Mouse (Mus musculus) small intestine, adult 2 months (tissue): ENCODE results near the gene Fzd9. TPM values are rescaled to one million over a fixed set of nuclear protein-coding genes. Genes with fewer than 3 reads are reported as not detected.

Source experiments
- H3K27ac ChIP-seq: fragments of 200-500 bp; 2 replicates; pipeline ENCODE4 v1.5.1; 2012; ENCODE audit warnings: low read depth, low read length, control low read depth, inconsistent platforms; ENCODE audit not compliant: insufficient read depth
- H3K27me3 ChIP-seq: fragments of 200-500 bp; 2 replicates; pipeline ENCODE4 v1.6.1; 2012; ENCODE audit warnings: mild to moderate bottlenecking, moderate library complexity, low read length, inconsistent platforms; ENCODE audit not compliant: control insufficient read depth, insufficient read depth
- H3K36me3 ChIP-seq: fragments of 200-500 bp; 2 replicates; pipeline ENCODE4 v1.6.1; 2012; ENCODE audit warnings: mild to moderate bottlenecking, low read length, control low read depth, inconsistent platforms; ENCODE audit not compliant: control insufficient read depth, insufficient read depth
- H3K4me1 ChIP-seq: fragments of 200-500 bp; 2 replicates; pipeline ENCODE4 v1.6.1; 2012; ENCODE audit warnings: low read length, inconsistent platforms, mixed read lengths; ENCODE audit not compliant: control insufficient read depth, insufficient read depth, insufficient read length
- H3K4me3 ChIP-seq: fragments of 200-500 bp; 2 replicates; pipeline ENCODE4 v1.5.1; 2012; ENCODE audit warnings: low read depth, mild to moderate bottlenecking, control low read depth, inconsistent platforms, low read length, moderate library complexity
- CTCF ChIP-seq: fragments of 200-500 bp; IDR thresholded peaks from 2 replicates; pipeline ENCODE4 v1.5.1; 2012; ENCODE audit warnings: low read depth, mild to moderate bottlenecking, control low read depth, inconsistent platforms, low read length, moderate library complexity, mixed read lengths; ENCODE audit not compliant: insufficient replicate concordance, insufficient read length; ENCODE audit errors: extremely low read depth
- POLR2A ChIP-seq: fragments of 200-500 bp; IDR thresholded peaks from 2 replicates; pipeline ENCODE4 v1.6.1; 2012; ENCODE audit warnings: low read depth, mild to moderate bottlenecking, control low read depth, inconsistent platforms, low read length, moderate library complexity
- WGBS: fragments of 180-500 bp; shearing (Covaris S2); methylation state at CpG from one replicate; pipeline ENCODE4 v1.1.7; 2018; 5-methylcytosine and 5-hydroxymethylcytosine counted together
- polyA plus RNA-seq: library from polyadenylated mRNA; depleted of rRNA; stranded (reverse); fragments of >200 nt; gene quantifications from 2 replicates; pipeline ENCODE4 v1.2.3, GENCODE M21; 2012

Gene Fzd9
- polyA plus RNA-seq, 1 experiment = 8.7 TPM

DNA sequence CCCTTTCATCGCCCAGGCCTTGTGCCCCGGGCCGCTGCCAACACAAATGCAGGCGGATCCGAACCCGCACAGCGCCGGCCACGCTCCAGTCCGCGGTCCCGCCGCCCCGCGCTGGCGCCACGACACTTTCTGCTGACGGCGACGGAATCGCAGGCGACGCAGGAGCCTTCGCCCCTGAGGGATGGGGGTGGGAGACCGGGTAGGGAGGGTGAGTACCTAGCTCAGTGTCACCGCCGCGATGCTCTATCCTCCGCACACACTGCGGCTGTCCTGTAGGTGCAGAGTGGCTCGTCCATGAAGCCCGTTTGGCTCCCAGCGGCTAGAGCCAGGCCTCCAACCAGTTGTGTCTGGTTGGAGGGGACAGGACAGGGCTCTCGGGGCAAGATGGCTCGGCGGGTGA, 25.6 kb upstream of the Fzd9 start:
- Histone ChIP-seq H3K27me3 (no peaks in the 10 kb centered on the region), H3K4me1 (0 out of 2 replicates have a peak, but pooled peaks cover 7% of the 10 kb centered on the region), H3K27ac (no peak overlapping the region), H3K36me3 (no peaks in the 10 kb centered on the region), H3K4me3 (peak overlapping the region; percentile 17)
- TF ChIP-seq POLR2A (no peak), CTCF (no peak)
- 14% methylated on average over 36 of the region's 36 CpGs for WGBS

DNA sequence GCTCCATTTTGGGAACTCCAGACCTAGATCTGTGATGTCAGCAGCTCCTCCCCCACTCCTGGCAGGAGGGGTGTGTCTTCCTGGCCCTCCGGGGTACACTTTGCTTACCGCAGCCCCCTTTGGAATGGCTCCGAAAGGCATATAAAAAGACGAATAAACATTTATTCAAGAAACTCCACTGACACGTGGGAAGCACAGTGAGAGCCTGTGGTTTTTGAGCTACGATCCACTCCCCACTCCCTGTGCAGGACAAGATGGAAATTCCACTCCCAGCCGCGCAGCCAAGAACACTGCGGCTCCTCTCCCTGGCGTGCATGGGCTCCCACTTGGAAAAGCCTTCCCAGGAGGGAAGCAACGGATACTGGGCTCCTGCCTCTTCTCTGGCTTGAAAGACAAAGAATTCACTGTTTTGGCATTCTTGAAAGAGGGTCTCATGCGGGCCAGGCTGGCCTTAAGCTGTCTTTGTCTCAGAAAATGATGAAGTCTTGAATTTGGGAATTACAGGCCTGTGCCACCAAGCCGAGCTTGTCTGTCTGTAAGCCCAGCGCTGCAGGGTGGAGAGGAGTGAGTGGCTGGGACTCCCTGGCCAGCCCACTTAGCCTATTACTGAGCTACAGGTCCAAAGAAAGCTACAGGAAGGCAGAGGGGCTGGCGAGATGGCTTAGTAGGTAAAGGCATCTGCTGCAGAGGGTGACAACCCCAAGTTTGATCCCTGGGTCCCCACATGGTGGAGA, 23.8 kb upstream of the Fzd9 start:
- Histone ChIP-seq H3K4me3 (no peak overlapping the region), H3K27ac (no peak overlapping the region)
- 64% methylated on average over 15 of the region's 15 CpGs for WGBS

DNA sequence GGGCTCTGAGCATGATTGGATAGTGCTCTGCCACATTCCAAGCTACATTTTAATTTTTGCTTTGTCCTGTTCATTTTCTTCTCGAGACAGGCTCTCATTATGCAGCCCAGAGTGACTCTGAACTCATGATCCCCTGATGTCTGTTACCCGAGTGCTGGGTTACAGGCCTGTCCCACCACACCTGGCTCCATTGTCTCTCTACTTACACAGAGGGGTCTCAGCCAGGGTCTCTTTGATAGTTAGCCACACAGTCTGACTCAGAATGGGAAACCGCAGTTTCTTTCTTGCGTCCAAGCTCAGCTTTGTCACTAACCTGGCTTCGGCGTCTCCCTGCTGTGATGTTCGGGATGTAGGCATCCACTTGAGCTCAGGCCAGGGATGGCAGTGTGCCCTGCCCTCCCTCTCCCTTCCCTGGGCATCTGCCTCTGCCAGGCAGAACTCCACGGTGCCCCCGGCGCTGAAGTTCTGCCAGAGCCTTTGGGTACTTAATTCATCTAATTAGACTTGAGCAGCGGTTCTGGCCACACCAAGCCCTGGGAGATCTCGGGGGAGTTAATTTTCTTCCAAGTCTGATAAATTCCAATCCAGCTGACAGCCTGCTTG, 20.6 kb upstream of the Fzd9 start:
- H3K4me1 ChIP-seq = 0 out of 2 replicates have a peak, but pooled peaks cover 3% of the 10 kb centered on the region
- no peaks in the 10 kb centered on the region for H3K36me3 ChIP-seq
- WGBS = 74% methylated on average over 12 of the region's 12 CpGs
- no peaks in the 10 kb centered on the region for H3K27me3 ChIP-seq
- no peak overlapping the region for H3K4me3 ChIP-seq
- H3K27ac ChIP-seq = no peak overlapping the region
- TF ChIP-seq POLR2A (no peak), CTCF (no peak)

More for the DNA sequence above, 23.8 kb upstream of the Fzd9 start:
- H3K27me3 ChIP-seq = no peaks in the 10 kb centered on the region
- H3K4me1 ChIP-seq = 0 out of 2 replicates have a peak, but pooled peaks cover 7% of the 10 kb centered on the region
- H3K36me3 ChIP-seq = no peaks in the 10 kb centered on the region
- no peak for TF ChIP-seq CTCF
- no peak for TF ChIP-seq POLR2A

DNA sequence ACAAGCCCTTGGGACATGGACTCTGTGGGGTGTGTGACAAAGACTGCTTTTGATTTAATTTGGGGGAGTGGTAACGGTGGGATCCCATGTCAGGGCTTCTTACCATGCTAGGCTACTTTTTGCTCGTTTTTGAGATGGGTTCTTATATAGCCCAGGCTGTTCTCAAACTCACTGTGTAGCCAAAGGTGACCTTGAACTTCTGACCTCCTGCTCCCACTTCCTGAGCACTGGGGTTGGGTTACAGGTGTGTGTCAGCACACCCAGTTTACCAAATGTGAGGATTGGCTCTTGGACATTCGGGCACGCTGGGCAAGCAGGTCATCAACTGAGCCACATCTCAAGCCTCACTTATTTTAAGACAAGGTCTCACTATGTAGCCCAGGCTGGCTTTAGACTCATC, 19.3 kb upstream of the Fzd9 start:
- 76% methylated on average over 4 of the region's 4 CpGs for WGBS
- TF ChIP-seq POLR2A (no peak), CTCF (no peak)

DNA sequence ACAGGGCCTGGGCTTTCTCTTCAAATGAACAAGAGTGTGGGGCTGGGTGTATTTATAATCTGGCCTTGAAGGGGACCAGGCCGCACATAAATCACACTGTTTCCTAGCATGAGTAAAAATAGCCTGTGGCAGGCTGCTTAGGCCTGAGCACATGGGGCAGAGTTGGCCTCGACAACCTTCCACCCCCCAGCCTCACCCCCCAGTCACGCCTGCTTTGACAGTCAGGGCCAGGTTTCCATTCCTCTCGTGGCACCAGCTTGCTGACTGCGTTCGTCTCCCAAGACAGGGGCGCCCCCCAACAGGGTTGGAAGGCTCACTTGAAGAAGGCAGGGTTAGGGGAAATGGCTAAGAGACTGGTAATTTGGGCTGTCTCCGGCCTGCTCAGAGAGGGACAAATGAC, 18.4 kb upstream of the Fzd9 start:
- TF ChIP-seq POLR2A = no peak
- TF ChIP-seq CTCF = no peak
- Histone ChIP-seq H3K36me3 (no peaks in the 10 kb centered on the region), H3K4me1 (no peaks in the 10 kb centered on the region), H3K27ac (no peak overlapping the region), H3K4me3 (no peak overlapping the region), H3K27me3 (no peaks in the 10 kb centered on the region)
- WGBS = 80% methylated on average over 8 of the region's 8 CpGs

More for the DNA sequence above, 19.3 kb upstream of the Fzd9 start:
- Histone ChIP-seq H3K36me3 (no peaks in the 10 kb centered on the region), H3K4me1 (no peaks in the 10 kb centered on the region), H3K27me3 (no peaks in the 10 kb centered on the region), H3K4me3 (no peak overlapping the region), H3K27ac (no peak overlapping the region)

DNA sequence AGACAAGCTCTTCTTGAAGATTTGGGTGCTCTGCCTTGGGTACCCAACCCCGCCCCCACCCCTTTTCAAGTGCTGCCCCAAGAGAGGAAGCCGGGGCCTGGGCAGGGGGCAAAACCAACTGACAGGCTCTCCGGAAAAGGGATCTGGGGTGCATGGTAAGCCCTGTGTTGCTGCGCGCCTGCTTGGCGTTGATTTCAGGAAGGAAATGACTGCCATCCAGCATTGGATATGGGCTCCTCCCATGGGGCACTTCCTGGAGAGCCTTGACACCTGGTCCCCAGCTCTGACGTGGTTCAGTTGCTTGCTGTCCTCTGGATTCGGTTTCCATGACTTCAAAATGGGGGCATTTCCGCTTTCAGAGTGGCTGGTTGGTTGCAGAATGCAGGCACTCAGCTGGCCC, 13.5 kb upstream of the Fzd9 start:
- TF ChIP-seq POLR2A (no peak), CTCF (no peak)
- H3K4me3 ChIP-seq = no peak overlapping the region
- no peaks in the 10 kb centered on the region for H3K36me3 ChIP-seq
- no peak overlapping the region for H3K27ac ChIP-seq
- no peaks in the 10 kb centered on the region for H3K27me3 ChIP-seq
- H3K4me1 ChIP-seq = peaks cover 5% of the 10 kb centered on the region; the same call in 1 of the 2 replicates
- 15% methylated on average over 9 of the region's 9 CpGs for WGBS

DNA sequence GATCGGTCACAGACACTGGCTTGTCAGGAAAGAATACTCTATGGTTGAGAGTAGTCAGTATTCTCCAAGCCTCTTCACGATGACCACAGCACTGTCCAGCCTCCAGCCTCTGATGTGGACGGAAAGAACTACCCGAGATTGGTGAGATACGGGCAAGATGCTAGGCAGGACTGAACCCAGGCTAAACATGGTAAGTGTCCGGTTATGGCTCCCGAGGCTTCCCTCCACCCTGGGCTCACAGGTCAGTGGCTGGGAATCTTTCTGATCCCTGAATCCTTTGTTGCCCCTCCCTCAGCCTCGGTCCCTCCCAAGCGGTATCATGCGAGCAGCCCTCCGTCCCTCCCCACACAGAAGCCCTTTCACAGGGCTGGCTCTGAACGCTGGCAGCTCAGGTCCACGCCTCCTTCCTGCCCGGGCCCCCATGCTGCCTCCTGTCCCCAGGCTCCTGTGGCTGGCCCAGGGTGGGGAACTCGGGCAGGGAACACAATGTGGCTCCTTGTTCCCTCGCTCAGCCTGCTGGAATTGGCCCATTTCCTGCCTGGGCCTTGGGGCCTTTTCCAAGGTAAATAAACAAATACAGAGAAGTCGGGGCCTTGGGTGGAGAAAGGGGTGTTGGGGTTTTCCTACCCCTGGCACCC, 13.0 kb upstream of the Fzd9 start:
- no peaks in the 10 kb centered on the region for H3K27me3 ChIP-seq
- H3K27ac ChIP-seq = no peak overlapping the region
- 12% methylated on average over 17 of the region's 17 CpGs for WGBS
- H3K36me3 ChIP-seq = no peaks in the 10 kb centered on the region
- no peak for TF ChIP-seq CTCF
- no peak for TF ChIP-seq POLR2A
- no peak overlapping the region for H3K4me3 ChIP-seq
- peaks cover 5% of the 10 kb centered on the region; the same call in 1 of the 2 replicates for H3K4me1 ChIP-seq
